Mouse (Mus musculus): Measurements from ENCODE around the gene Ssc4d.

- TF ChIP-seq CTCF (IDR thresholded peaks at IDR 0.05; ENCODE audit: extremely low read depth, insufficient read depth, low read length), result no peak
- no peak for TF ChIP-seq POLR2A (IDR thresholded peaks at IDR 0.05; ENCODE audit: extremely low read depth, insufficient read depth, low read length)
Observed at GRCm38 (mm10) chr5:135962125-135962491, 12.2 kb downstream of the Ssc4d start.
